Mouse (Mus musculus) brain, embryonic 14.5 days (tissue): Measurements from ENCODE around the gene Pcyt2.

Source experiments
- CTCF ChIP-seq: fragments of 200-500 bp; IDR thresholded peaks from 2 replicates; pipeline ENCODE4 v1.5.1; 2012; ENCODE audit warnings: inconsistent platforms, mild to moderate bottlenecking, moderate library complexity, borderline replicate concordance; ENCODE audit not compliant: insufficient read depth, insufficient read length; ENCODE audit errors: extremely low read depth
- POLR2A ChIP-seq: fragments of 200-500 bp; IDR thresholded peaks from 2 replicates; pipeline ENCODE4 v1.6.1; 2012; ENCODE audit warnings: mild to moderate bottlenecking, inconsistent platforms, borderline replicate concordance; ENCODE audit not compliant: poor library complexity, insufficient read depth, insufficient read length, severe bottlenecking; ENCODE audit errors: extremely low read depth

DNA sequence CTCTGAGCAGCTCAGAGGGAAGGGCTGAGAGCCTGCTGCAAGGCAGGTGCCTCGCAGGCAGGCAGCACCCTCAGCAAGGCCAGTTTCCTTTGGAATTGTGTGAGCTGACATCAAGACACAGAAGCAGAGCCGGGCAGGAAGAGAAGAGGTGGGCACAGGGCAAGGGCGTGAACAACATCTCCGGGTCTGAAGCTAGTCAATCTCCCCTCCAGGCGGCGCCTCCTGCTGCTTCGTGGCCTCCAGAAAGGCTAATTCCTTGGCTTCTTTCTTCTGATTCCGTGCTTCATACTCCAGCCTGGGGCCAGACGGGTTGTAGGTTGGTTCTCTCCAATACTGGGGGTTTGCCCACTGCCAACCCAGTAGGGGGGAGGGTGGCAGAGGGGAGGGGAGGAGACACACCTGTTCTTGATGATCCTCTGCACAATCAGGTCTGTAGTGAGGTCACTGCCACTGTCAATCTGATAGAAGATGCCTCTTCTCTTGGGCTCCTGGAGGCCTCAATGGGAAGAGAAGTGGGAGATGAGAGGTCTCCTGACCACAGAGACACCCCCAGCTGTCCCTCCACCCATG lies 7.2 kb downstream of the Pcyt2 start:
- TF ChIP-seq POLR2A (no peak), CTCF (no peak)
